Mouse (Mus musculus): ENCODE results near the gene Cdca5.
A peak's percentile ranks its signal among the peaks of the same experiment; 100 is the strongest.

Gene Cdca5

DNA sequence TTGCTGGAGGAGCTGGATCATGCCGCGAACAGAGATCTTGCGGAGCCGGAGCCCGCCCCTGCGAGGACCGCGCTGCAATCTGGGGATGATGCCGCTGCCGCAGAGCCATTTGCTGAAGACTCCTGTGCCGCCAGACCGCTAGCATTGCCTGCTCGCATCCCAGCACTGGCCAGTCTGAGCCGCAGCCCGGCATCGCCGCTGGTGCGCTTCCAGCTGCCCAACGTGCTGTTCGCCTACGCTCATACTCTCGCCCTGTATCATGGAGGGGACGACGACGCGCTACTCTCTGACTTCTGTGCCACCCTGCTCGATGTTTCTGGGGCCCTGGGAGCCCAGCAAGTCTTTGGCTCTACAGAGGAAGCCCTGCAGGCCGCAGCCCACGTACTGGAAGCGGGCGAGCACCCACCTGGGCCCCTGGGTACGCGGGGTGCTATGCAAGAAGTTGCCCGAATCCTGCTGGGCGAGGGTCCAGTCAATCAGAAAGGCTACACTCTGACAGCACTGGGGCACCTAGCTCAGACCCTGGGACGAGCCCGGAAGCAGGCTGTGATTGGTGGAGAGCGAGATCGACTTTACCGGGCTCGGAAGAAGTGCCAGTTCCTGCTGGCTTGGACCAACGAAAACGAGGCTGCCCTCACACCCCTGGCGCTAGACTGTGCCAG, 23.0 kb upstream of the Cdca5 start:
- peak; percentile 50 to 55 for DNase-seq

GRCm38 (mm10) chr19:6062418-6062817, 22.4 kb upstream of the Cdca5 start:
- no peak for DNase-seq

DNA sequence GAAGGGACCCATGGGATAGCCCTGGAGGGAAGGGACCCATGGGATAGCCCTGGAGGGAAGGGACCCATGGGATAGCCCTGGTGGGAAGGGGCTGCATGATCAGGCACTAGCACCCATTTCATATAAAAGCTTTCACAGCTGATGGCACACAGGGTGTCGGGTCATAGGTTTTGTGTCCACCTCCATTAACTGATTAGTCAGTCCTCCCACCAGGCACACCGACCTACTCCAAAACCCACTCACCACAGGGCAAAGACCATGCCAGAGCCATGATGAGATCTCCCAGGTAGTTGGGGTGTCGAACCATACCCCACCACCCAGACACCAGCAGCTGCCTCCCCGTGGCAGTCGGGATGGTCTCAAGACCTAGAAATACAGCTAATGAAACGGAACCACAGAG, 21.7 kb upstream of the Cdca5 start:
- DNase-seq = no peak

- DNase-seq = no peak
These were observed 18.2 kb upstream of the Cdca5 start for GRCm38 (mm10) chr19:6066571-6066970.

DNA sequence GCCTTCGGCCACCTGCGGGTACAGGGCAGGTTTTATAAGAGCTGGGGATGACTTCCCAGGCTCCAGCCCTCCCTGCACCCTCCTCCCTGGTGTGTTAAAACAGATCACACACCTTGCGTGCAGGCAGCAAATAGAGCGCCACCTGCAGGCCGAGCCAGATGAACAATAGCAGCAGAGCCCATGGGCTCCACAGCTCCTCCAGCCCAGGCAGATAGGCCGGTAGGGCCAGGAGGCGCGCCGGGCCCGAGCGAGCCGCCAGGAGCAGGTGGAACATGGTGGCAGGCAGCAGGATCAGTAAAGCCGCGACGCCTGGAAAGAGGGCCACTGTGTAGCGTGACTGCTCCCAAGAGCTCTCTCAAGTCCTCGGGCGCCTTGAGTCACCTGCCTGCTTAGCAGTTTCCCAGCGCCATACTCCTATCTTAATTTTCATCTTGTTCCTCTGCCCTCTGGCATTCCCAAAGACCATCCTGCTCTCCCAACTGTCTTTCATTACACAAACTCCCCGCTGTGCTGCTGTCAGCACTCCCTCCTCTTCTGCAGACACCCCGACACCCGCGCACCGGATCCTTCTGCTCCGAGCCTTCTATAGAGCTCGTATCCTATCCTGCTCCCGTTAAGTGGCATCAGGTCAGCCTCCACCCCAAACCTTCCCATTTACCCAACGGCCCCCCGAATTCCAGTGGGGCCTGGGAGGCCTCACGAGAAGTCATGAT, 17.6 kb upstream of the Cdca5 start:
- peak; percentile 91 for DNase-seq

- DNase-seq = peak; percentile 86
These were observed 16.9 kb upstream of the Cdca5 start, which contains the start of gene Tm7sf2 for GRCm38 (mm10) chr19:6067724-6068415. Gene Tm7sf2, minus strand, starts transcription at chr19:6068373.

- DNase-seq = peak; percentile 50 to 54
These were observed 15.8 kb upstream of the Cdca5 start for GRCm38 (mm10) chr19:6068951-6069350.

DNA sequence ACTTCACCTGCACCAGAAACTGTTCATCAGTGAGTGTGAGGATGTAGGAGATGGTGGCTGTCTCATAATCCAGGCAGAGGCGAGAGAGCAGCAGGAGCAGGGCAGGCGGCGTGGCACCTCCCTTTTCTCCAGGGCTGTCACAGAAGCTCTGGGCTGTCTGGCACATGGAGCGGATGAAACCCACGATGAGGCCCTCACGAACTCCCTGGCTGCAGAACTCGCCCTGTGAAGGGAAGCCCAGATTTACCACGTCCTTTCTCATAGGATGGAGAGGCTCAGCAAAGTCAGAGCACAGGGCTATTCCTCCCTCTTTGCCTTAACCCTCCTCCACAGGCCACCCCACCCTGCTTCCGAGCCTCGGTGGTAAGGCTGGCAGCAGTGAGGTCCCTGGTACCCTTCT, 14.9 kb upstream of the Cdca5 start:
- DNase-seq = no peak

- DNase-seq = no peak
These were observed 14.1 kb upstream of the Cdca5 start for GRCm38 (mm10) chr19:6070571-6071250.

DNA sequence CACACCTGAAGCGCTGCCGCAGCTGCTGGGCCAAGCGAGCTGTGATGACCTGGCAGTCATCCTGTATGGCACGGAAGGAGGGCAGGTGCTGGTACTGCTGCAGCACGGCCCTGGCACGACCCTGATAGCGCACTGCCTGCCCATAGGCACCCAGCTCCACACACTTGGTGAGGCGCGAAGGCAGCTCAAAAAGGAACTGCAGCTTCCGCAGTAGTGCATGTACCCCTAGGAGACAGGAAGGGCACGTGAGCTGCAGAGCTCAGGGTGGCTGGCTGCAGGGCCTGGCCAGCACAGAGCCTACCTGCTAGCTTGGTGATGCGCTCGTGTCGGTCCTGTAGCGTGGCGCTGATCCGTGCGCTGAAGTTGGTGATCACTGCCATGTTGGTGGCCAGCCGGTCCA, 13.5 kb upstream of the Cdca5 start:
- no peak for DNase-seq

GRCm38 (mm10) chr19:6073889-6074288, 10.9 kb upstream of the Cdca5 start:
- DNase-seq = no peak

- peak; percentile 86 to 88 for DNase-seq
These were observed 8.0 kb upstream of the Cdca5 start, which contains the start of gene Vps51 for GRCm38 (mm10) chr19:6076564-6077393. Gene Vps51, minus strand, starts transcription at chr19:6077231.

GRCm38 (mm10) chr19:6079983-6080480, 4.8 kb upstream of the Cdca5 start, which contains the start of gene Tmem262:
Gene Tmem262, plus strand, starts transcription at chr19:6080033.
- no peak for DNase-seq

DNA sequence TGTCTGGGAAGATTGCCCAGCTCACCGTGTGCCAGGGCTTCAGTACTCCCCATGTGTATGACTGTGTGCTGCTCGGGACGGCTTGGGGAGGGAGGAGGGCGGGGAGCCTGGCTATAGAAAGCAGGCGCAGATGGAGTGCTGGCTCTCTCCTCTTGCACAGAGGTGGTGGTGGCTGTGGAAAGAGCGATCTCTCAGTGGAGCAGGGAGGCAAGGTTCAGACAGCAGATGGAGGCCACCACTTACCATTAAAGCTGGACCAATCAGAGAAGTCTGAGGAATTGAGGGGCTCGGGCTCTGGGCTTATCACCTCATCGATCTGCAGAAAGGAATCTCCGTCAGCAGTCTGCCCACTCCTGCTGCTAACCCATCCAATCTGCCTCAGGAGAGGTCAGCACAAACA, 2.6 kb upstream of the Cdca5 start, which contains the start of gene Gm28374:
Gm28374 (minus strand) TSS at position 101 of the 400 bp plus-strand sequence.
- no peak for DNase-seq

DNA sequence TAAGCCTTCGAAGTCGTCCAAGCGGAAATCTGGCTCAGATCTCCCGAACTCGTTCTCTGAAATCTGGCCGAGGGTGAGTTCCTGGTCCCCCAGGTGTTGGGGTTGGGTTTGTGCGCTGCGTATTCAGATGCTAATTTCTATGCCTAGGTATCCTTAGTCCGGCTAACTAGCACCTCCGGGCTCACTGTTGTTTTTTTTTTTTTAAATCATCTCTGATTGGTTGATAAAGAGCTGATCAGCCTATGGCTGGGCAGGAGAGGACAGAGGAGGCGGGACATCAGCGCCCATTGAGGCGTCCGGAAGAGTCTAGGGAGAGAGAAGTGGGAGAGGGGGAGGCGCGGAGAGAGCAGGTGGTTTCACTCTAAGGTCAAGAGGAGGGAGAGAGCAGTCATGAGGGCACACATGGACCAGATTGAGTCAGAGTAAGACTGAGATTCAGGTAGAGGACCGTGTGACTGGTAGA, 665 bp downstream of the Cdca5 start:
- peak; percentile 59 to 64 for DNase-seq

DNA sequence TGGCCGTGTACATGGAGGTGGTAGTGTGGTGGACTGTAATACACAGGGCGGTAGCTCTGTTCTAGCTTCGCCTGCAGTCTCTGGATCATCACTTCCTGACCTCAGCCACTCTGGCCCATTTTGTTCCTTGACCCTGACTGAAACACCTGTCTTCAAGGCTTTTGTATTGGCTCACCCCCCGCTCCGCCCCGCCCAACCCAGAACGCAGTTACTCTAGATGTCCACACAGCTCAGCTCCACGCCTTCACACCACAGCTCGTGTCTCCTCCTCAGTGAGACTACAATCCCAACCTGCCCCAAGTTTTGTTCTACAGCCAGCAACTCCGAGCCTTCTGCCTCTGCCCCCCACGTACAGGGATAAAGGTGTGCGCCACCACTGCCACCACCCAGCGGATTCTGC, 4.1 kb downstream of the Cdca5 start:
- DNase-seq = no peak

DNA sequence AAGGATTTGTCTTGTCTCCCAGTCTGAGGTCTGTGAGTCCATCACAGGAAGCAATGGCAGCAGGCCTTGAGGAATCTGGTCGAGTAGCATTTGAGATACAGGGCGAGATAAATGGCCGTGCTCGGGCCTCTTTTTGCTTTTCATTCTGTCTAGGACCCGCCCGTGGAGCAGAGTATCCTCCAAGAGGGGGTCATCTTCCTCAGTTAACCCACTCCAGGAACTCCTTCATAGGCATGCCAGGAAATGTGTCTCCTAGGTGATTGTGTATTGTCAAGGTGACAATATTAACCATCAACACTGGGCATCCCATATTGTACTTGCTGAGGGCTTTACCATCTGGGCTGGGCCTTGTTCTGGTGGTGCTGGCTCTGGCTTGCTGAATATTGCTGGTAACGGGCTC, 9.3 kb downstream of the Cdca5 start, which contains the start of gene AC131692.1:
AC131692.1 (plus strand) TSS at position 301 of the 400 bp plus-strand sequence.
- no peak for DNase-seq

- no peak for DNase-seq
These were observed 13.1 kb downstream of the Cdca5 start for GRCm38 (mm10) chr19:6097847-6098246.

DNA sequence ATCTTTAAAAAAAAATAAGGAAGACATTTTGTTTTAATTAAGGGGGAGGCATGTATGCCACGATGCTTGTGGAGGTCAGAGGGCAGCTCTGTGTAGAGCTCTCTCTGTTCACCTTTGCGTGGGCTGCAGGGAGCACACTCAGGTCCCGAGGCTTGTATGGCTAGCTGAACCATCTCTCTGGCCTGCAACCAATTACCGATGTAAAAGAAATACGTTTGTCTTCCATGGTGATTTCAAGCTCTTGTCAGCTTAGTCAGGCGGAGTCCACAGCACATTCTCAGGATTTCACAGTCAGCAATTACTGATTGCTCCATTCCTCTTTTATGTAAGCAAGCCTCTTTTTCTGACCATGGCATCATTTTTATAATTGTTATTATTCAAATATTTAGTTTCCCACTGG, 16.4 kb downstream of the Cdca5 start:
- DNase-seq = no peak

GRCm38 (mm10) chr19:6102169-6102853, 17.5 kb downstream of the Cdca5 start:
- DNase-seq = no peak

GRCm38 (mm10) chr19:6104476-6104875, 19.7 kb downstream of the Cdca5 start:
- no peak for DNase-seq

All from B cell, adult 2 months (primary cell).